Mouse (Mus musculus) left cerebral cortex, postnatal 14 days (tissue): ENCODE results near the gene Rhbdl3. TPM values are rescaled to one million over a fixed set of nuclear protein-coding genes. Genes with fewer than 3 reads are reported as not detected.

Experiments
- DNase-seq, 2 experiments: peaks; one replicate each; pipeline ENCODE4 v3.0.0; 2021 to 2022; ENCODE audit warnings: low spot score in 2 of 2, mixed read lengths in 1 of 2
- intact Hi-C: fragments of 180-260 bp; cut with DNase I; formaldehyde crosslinking; loops from one replicate; pipeline ENCODE4 v1.15.1; 2025
- long read RNA-seq, 2 experiments: library from polyadenylated mRNA; stranded (forward); transcript quantifications; one replicate each; pipeline ENCODE4 v2.0.0; 2021
- total RNA-seq, 2 experiments: library from RNA; stranded (reverse); gene quantifications; 2 replicates each; pipeline ENCODE4 v1.2.3; 2021

The Rhbdl3 gene
- total RNA-seq: 10 to 100 TPM; 30.3 to 31.9 TPM
- long read RNA-seq, experiment 1, transcript Rhbdl3-201 (9 exons, 3,736 nt): major isoform, 30 of 49 reads
- long read RNA-seq, experiment 1, partial matches to known transcripts: 9 of 49 reads
- long read RNA-seq, experiment 1, other reads (novel, unspliced or antisense): 10 of 49 reads
- long read RNA-seq, experiment 2, transcript Rhbdl3-201 (9 exons, 3,736 nt): major isoform, 35 of 49 reads
- long read RNA-seq, experiment 2, partial matches to known transcripts: 7 of 49 reads
- long read RNA-seq, experiment 2, other reads (novel, unspliced or antisense): 7 of 49 reads

DNA sequence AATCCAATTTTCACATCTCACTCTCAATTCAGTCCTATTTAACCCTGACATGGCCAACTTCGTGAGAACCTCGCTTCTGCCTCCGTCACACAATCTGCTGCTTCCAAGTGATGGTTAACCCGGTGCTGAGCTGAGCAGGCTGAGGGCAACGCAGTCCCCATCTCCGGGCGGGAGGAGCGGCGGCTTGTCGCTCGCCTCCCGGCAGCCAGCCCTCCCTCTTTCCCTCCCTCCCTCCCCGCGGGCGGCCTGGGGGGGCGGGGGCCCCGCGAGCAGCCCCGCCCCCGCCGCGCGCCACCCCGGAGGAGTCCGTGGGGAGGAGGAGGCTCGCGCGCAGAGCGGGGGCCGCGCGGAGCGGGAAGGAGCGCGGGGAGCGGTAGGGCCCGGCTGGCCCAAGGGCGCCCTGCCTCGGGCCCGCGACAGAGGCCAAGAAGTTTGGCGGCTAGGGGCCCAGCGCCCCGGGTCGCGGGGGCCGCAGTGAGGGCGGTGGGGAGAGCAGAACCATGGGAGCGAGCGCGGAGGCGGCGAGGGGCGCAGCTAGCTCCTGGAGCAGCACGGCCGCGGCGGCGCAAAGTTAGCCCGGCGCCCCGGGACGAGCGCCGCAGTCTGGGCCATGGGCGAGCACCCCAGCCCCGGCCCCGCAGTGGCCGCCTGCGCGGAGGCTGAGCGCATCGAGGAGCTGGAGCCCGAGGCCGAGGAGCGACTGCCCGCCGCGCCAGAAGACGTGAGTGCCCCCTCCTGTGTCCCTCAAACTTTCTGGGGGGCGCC is at the start of gene Rhbdl3:
TSS of gene Rhbdl3 (plus strand) at position 362 of the 765 bp plus-strand sequence.
- intact Hi-C loops: loop anchor here (5.0 kb wide), 1 partner anchor 52 kb away; no protein-coding TSS in a partner anchor
- DNase-seq: peak; percentile 51 to 66

GRCm38 (mm10) chr11:80264137-80264536 is 36.6 kb upstream of the Rhbdl3 start:
- intact Hi-C loops: no loop called here
- no peak for DNase-seq

DNA sequence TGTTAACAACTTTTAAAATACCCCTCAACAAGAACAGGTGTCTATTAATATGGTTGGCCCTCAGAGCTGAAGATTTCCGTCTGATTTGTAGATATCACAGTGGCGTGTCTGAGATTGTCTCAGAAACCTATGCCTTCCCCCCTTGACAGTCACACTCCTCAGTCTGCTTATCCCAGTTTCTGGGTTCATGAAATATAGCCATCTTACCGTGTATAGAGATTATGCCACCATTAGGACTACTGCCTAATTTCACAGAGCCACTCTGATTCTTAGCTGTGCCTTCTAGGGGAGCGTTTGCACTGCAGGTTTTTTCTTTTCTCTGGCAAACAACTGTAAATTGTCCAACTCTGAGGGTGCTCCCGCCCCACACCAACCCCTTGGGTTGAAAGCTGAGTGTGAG is 29.6 kb upstream of the Rhbdl3 start:
- DNase-seq: no peak
- intact Hi-C loops: no loop called here

GRCm38 (mm10) chr11:80275011-80275410 is 25.7 kb upstream of the Rhbdl3 start:
- DNase-seq: no peak
- intact Hi-C loops: no loop called here

GRCm38 (mm10) chr11:80278054-80278453 is 22.7 kb upstream of the Rhbdl3 start:
- intact Hi-C loops: no loop called here
- peak; percentile 53 to 54 for DNase-seq

DNA sequence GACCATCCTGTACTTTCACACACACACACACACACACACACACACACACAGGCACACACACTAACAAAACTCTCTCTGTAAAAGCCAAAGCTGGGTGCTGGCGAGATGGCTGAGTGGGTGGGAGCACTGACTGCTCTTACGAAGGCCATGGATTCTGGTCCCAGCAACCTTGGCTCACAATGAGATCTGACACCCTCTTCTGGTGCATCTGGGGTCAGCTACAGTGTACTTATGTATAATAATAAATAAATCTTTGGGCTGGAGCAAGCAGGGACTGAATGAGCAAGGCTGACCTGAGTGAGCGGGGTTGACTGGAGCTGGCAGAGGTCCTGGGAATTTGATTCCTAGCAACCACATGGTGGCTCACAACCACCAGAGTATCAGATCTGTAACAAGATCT is 16.9 kb upstream of the Rhbdl3 start:
- DNase-seq: no peak
- intact Hi-C loops: no loop called here

DNA sequence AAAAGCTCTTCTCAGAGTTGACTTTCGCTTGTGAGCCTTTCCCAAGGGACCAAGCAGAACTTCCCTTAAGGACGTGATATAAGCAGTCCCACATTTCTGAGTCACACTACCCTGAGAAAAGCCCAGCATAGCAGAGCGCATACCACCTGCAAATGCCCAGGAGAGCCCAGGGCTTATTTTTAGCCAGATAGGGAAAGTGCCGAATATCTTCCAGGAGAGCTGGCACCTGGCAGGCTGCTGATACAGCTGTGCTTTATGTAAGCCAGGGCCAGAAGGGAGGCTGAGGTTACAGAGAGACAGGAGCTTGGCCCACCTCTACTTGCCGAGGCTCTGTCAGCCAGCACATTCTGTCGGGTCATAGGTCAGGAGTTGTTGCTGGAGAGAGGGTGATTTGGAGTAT is 16.1 kb upstream of the Rhbdl3 start:
- intact Hi-C loops: no loop called here

DNA sequence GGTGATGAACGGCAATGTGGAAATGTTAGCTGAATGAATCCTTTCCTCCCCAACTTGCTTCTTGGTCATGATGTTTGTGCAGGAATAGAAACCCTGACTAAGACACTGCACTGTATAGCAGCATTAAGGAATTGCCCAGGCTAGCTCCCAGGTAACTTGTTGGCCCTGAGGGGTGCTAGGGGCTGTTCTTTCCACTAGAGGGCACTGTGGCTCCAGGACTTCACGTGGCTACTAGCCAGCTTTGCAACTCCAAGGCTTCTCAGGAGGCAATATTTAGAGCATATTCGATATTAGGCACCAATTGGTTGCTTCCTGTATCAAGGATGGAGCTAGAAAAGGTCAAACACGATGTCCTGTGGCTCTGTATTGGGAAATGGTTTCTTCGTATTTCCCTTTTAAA is 13.6 kb upstream of the Rhbdl3 start:
- peak; percentile 74 to 81 for DNase-seq
- intact Hi-C loops: loop anchor here (2.0 kb wide), 1 partner anchor 64 kb away; no protein-coding TSS in a partner anchor

More for the DNA sequence above, 16.1 kb upstream of the Rhbdl3 start:
- DNase-seq: no peak

DNA sequence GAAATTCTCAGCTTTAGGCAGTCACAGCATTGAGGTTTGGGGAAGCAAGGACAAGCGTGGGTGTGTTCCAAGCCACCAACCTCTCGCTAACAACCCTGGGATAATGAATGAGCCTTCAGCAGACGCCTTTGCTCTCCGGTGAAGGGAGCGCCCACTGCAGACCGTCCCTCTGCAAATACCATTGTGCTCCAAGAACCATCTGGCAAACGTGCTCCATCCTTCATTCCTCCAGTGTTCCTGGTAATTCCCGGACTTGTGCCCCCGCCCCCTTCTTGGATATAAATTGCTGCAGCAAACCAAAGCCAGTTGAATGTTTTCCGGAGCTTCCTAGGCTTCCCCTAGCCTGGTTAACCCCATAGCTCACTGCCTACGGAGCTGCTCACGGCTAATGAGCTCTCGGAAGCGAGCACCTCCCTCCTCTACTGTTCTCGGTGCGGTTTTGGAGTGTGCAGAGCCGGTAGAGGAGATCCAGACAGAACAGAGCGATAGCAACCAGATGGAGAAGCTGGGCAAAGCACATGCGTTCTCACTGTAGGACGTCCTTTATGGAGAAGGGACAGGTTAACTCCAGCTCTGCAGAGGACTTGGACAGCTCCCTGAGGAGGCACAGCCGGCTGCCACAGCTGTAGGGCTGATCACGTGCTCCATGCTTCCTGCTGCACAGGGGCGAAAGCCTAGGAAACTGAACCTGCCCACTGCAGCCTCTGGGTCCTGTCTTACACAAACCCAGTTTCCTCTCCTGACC is 10.8 kb upstream of the Rhbdl3 start:
- peak; percentile 56 to 78 for DNase-seq
- intact Hi-C loops: no loop called here

DNA sequence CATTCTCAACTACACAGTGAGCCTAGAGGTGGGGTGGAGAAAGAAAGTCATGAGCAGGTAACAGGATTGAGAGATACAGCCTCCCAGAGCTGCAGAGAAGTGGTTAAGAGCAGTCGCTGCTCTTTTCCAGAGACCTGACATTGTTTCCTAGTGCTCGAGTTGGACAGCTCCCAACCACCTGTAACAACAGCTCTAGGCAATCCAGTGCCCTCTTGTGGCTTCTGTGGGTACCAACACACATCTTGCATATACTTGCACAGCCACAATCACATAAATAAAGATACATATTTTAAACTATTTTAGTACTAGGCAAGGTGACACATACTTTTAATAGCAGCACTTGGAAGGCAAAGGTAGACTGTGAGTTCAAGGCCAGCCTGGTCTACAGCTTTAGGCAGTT is 9.7 kb upstream of the Rhbdl3 start:
- intact Hi-C loops: no loop called here
- DNase-seq: no peak

- intact Hi-C loops: no loop called here
These were observed 8.2 kb upstream of the Rhbdl3 start for GRCm38 (mm10) chr11:80292463-80292862.

GRCm38 (mm10) chr11:80295066-80295465 is 5.6 kb upstream of the Rhbdl3 start:
- DNase-seq: no peak
- intact Hi-C loops: no loop called here

More at GRCm38 (mm10) chr11:80292463-80292862, 8.2 kb upstream of the Rhbdl3 start:
- no peak for DNase-seq

DNA sequence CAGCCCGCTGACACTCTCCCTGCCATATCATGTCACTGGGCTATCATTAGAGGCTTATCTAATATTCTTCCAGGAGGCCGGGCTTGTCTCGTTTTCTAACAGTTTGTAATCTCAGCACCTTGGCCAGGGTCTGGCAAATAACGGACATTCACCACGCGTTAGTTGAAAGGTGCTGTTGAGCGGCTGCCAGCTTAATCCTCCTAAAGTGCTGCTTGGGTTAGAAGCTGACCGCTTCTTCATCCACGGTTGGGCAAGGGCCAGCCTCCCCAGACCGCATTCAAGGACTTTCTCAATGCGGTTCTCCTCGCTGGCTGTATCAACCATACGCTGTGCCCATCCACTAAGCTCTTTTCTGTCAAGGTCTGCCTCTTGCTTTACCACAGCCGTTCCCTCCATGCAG is 4.9 kb upstream of the Rhbdl3 start:
- intact Hi-C loops: no loop called here
- DNase-seq: no peak

GRCm38 (mm10) chr11:80299513-80300235 is 1.0 kb upstream of the Rhbdl3 start:
- intact Hi-C loops: loop anchor here (5.0 kb wide), 1 partner anchor 53 kb away; no protein-coding TSS in a partner anchor
- DNase-seq: peak; percentile 53 to 87

- no peak for DNase-seq
- intact Hi-C loops: loop anchor here (5.0 kb wide), 1 partner anchor 51 kb away; no protein-coding TSS in a partner anchor
These were observed 769 bp downstream of the Rhbdl3 start for GRCm38 (mm10) chr11:80301316-80302045.

DNA sequence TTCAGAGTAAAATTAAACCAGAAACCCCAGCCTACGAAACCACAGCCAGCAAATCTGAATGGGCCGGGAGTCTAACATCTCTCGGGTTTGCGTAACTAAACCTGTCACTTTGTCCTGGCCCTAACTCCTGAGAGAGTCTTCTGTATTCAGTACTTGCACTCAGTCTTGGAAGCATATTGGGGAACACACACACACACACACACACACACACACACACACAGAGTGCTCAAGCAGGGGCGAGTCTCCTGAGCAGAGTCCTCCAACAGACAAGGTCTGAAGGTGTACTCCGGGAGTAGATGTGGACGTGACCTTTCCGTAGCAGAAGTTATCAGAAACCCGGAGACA is 1.3 kb downstream of the Rhbdl3 start:
- intact Hi-C loops: loop anchor here (5.0 kb wide), 1 partner anchor 50 kb away; no protein-coding TSS in a partner anchor
- no peak for DNase-seq

- intact Hi-C loops: loop anchor here (5.0 kb wide), 1 partner anchor 50 kb away; no protein-coding TSS in a partner anchor
- DNase-seq: peak; percentile 81 to 90
These were observed 1.8 kb downstream of the Rhbdl3 start for GRCm38 (mm10) chr11:80302536-80302935.

DNA sequence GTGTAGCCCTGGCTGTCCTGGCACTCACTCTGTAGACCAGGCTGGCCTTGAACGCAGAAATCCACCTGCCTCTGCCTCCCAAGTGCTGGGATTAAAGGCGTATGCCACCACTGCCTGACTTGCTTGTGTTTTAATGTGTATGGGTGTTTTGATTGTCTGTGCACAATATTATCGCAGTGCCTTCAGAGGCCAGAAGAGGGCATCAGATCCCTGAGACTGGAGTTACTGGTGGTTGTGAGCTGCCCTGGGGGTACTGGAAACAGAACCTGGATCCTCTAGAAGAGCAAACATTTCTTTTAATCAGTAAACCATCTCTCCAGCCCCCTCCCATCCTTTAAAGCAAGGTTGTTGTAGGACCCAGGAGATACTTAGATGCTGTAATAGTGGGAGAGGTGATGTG is 3.0 kb downstream of the Rhbdl3 start:
- intact Hi-C loops: loop anchor here (5.0 kb wide), 1 partner anchor 49 kb away; no protein-coding TSS in a partner anchor
- no peak for DNase-seq
